Mouse (Mus musculus): ENCODE data around the gene Slfn14.

DNA sequence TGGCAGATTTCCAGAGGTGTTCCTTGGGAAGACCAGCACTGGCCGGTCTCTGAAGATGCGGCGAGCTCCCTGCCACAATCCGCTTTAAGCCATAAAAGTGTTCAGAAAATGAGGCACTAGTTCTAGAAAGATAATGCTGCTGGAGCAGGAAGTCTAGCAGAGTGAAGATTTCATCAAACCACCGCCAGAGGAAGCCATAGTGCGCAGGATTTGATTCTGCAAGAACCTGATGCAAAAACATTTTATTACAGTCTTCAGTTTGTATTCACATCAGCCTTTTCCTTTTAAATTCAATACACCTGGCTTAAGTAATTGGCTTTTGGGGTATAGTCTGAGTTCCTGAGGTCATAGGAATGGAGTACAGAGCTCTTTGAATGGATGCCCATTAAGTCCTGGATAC, 11.3 kb upstream of the Slfn14 start:
- TF ChIP-seq CTCF (IDR thresholded peaks at IDR 0.05; ENCODE audit: control insufficient read depth, insufficient read depth, low read length) = no peak
- TF ChIP-seq POLR2A (IDR thresholded peaks at IDR 0.05; ENCODE audit: borderline replicate concordance, control insufficient read depth, low read depth, low read length) = no peak
